Mouse (Mus musculus): ENCODE results near the gene Fer.

The Fer gene

DNA sequence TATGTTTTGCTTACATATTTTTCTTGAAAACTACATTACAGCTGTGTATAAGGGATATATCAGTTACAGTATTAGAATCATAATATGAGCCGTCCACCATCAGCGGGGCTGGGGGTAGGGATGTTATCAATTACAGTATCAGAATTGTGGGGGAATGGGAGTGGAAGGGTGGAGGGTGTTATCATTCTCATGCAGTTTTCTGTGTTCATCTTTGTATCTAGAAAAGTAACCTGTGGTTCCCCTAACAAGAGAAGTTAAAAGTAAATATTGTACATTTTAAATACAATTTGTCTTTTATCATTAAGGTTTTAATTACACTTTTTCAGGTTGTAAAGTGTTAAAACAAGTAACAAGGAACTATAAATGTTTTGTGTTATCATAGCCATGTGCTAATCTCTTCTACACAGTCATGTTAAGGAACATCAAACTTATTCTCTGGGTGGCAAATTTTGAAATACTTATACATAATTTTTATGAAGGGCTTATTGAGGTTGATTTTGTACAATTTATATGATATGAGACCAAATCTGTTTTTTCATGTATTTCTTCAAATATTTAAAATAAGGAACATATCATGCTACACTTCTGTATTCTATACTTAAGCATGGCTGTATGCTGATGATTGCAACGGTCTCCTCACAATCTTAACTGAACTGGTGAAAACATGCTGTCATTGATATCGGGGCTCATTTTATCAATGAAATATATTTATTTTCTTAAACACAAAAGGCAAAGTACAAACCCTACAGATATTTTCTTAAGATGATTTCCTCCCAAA, 116.1 kb downstream of the Fer start:
- no peak for DNase-seq (ENCODE audit: low read depth, low spot score)

DNA sequence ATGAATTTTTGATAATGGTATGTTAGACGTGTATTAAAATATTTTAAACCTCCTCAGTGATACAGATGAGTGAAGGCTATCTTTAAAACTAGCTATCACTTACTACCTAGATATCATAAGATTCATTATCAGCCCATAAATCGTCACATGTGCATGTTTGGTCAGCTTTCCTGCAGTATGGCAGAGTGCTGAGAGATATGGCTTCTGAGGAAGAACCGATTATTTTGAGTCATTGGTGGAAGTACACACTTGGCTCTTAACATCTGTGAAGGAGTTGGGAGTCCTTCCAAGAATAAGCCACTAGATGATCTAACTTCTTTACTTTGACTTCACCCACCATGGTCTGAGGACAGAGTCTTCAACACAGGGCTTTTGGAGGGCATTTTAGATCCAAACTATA, 117.3 kb downstream of the Fer start:
- no peak for DNase-seq (ENCODE audit: low read depth, low spot score)

DNA sequence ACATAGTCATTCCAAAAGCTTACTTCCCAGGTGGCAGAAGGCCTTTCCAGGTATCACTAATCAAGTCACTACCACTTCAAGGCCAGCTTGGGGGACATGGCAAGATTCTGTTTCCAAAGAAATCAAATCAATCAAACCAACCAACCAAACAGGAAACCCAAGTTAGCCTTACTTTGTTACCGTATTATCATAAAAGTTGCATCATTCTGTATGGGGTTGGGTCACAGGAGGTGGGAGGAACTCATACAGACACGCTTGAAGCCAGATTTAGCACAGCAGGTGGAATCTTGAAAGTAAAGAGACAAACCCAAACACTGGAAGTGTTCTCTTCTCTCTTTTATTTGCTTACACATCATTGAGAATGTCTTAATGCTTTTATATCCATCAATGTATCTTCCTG, 125.8 kb downstream of the Fer start:
- no peak for DNase-seq (ENCODE audit: low read depth, low spot score)

DNA sequence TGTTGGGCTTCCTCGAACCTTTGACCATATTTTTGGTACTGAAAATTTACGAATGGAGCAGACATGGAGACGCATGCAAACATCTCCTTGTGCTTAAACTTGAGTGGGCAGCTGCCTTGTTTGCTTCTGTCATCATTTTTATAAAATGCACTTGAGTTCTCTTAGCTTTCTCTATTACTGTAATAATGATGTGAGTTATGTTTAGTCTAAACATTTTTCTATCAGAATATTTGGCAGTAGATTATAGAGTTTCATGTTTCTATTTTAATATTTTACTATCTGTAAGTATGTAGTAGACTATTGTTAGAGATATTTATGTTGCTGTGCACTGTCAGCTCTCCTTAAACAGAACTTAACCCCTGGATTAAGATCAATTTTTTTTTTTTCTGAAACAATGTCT, 128.3 kb downstream of the Fer start:
- DNase-seq (ENCODE audit: low read depth, low spot score): no peak

DNA sequence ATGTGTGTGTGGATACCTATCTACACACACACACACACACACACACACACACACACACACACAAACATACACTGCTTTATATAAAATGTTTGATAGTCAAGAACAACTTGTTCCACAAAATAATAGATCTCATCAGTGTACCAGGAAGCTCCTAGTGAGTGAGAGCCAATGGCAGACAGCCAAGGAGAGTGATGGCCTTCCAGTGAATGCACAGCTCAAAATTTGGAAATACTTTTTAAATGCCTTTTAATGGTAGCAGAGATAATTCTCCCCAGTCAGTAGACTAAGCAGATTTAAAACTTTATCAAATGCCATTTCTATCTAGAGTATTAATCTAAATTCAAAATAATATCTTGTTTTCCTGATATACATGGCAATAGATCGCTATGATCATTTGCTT, 133.1 kb downstream of the Fer start:
- DNase-seq (ENCODE audit: low read depth, low spot score): no peak

GRCm38 (mm10) chr17:63997643-63998042, 134.8 kb downstream of the Fer start:
- DNase-seq (ENCODE audit: low read depth, low spot score): no peak

DNA sequence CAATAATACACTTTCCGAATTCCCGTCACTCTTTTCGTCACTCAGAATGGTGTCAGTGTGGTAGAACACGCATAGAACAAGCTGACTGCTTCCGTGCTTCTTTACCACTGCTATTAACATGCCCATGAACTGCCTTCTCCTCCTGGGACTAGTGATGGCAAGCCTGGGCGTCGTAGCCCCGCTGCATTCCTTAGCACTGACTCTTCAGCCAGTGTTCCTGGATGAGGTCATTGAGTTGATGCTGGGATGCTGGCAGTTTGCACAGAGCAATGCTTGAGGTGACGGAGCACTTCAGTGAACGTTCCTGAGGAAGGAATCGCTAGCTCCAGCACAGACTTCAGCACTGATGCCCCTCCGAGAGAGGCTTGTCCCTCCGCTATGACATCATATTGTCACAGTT, 140.6 kb downstream of the Fer start:
- DNase-seq (ENCODE audit: low read depth, low spot score): peak; percentile 32

DNA sequence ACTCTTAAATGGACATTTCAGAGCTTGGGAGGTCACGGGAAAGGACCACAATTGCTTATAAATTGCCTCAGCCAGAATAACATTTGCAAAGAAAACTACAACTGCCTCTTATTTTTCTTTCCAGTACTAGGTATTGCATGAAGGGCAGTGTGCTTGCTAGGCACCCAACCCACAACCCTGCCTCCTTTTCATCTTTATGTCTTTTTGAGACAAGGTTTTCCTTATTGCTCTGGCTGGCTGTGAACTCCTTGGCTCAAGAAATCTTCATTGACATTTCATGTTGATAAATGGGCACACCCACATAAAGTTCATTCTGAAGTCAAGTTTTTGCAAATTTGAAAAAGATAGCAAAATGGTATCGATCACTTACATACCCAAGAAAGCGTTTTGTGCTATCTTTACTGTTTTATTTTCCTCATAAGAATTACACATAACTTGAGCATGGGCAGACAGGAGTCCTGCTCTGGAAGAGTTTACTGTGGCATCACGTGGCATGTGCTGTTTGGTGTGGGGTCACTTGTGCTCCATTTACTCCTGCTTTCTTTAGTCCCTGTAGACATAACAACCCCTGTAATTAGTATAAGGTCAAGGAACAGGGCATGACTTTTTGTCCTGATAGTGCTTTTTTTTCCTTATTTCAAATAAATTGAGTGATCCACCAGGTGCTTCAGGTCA, 142.8 kb downstream of the Fer start:
- DNase-seq (ENCODE audit: low read depth, low spot score): no peak

- DNase-seq (ENCODE audit: low read depth, low spot score): no peak
These were observed 153.7 kb downstream of the Fer start for GRCm38 (mm10) chr17:64016606-64017005.

- no peak for DNase-seq (ENCODE audit: low read depth, low spot score)
These were observed 155.4 kb downstream of the Fer start for GRCm38 (mm10) chr17:64018240-64018639.

DNA sequence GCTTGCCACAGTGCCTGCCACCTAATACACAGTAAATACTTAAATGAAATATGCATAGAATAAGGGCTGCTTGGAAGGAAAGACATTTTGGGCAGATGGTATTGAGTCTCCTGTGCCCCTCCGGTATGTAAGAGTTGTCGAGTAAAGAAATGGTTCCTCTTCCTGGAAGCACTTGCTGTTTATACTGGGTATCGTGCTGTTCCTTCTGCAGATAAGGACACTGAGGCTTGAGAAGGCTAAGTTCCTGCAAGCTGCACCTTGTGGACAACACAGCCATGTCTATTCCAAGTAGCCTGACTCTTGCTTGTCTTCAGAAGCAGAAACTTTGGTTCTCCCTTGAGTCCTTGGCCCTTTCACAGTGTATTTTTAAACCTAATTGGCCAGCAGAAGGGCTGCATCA, 156.0 kb downstream of the Fer start:
- no peak for DNase-seq (ENCODE audit: low read depth, low spot score)

- DNase-seq (ENCODE audit: low read depth, low spot score): no peak
These were observed 156.8 kb downstream of the Fer start for GRCm38 (mm10) chr17:64019646-64020045.

- peak; percentile 15 for DNase-seq (ENCODE audit: low read depth, low spot score)
These were observed 163.6 kb downstream of the Fer start for GRCm38 (mm10) chr17:64026485-64026884.

- DNase-seq (ENCODE audit: low read depth, low spot score): no peak
These were observed 178.9 kb downstream of the Fer start for GRCm38 (mm10) chr17:64041771-64042170.

- peak; percentile 21 for DNase-seq (ENCODE audit: low read depth, low spot score)
These were observed 182.5 kb downstream of the Fer start for GRCm38 (mm10) chr17:64045326-64045725.

- no peak for DNase-seq (ENCODE audit: low read depth, low spot score)
These were observed 183.7 kb downstream of the Fer start for GRCm38 (mm10) chr17:64046557-64046956.

GRCm38 (mm10) chr17:64050911-64051310, 188.0 kb downstream of the Fer start:
- DNase-seq (ENCODE audit: low read depth, low spot score): no peak

GRCm38 (mm10) chr17:64053636-64054035, 190.8 kb downstream of the Fer start:
- peak; percentile 85 for DNase-seq (ENCODE audit: low read depth, low spot score)

DNA sequence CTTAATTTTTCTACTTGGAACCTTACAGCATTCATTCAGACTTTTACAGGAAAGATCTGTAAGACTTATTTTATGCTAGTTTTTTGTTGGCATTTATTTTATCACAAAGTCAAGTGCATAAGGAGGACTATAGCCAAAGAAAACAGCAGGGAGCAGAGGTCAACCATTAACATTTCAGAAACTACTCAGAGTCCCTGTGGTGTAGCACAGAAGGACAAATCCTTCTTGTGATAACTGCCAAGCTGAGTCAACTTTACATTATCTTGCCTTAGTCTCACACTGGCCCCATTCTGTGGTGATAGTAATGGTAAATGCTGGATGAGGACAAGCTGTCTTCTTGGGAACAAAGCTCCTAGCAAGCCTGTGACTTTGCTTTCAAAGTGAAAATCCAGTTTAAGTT, 197.7 kb downstream of the Fer start:
- peak; percentile 83 for DNase-seq (ENCODE audit: low read depth, low spot score)

- DNase-seq (ENCODE audit: low read depth, low spot score): no peak
These were observed 202.4 kb downstream of the Fer start for GRCm38 (mm10) chr17:64065243-64065642.

- peak; percentile 68 for DNase-seq (ENCODE audit: low read depth, low spot score)
These were observed 214.5 kb downstream of the Fer start for GRCm38 (mm10) chr17:64077392-64077791.

GRCm38 (mm10) chr17:64084751-64085150, 221.9 kb downstream of the Fer start:
- DNase-seq (ENCODE audit: low read depth, low spot score): no peak

- DNase-seq (ENCODE audit: low read depth, low spot score): no peak
These were observed 222.6 kb downstream of the Fer start for GRCm38 (mm10) chr17:64085493-64085892.

Measured in R1 (cell line).